Mouse (Mus musculus) left cerebral cortex, adult 2 months (tissue): ENCODE results near the gene Tmem186. TPM values are rescaled to one million over a fixed set of nuclear protein-coding genes. Genes with fewer than 3 reads are reported as not detected.

Experiments
- DNase-seq, 2 experiments: peaks; one replicate each; pipeline ENCODE4 v3.0.0; 2021 to 2022; ENCODE audit warnings: low spot score in 2 of 2, mixed read lengths in 1 of 2; ENCODE audit errors: extremely low spot score in 1 of 2
- H3K27ac ChIP-seq: fragments of 200-600 bp; 2 replicates; pipeline ENCODE4 v1.8.1; 2022
- H3K4me3 ChIP-seq: fragments of 200-600 bp; 2 replicates; pipeline ENCODE4 v1.8.1; 2022
- CTCF ChIP-seq: fragments of 200-600 bp; IDR thresholded peaks from 2 replicates; pipeline ENCODE4 v1.8.1; 2022; ENCODE audit warnings: antibody characterized with exemption, mild to moderate bottlenecking, moderate library complexity
- intact Hi-C: fragments of 180-260 bp; cut with DNase I; formaldehyde crosslinking; loops from one replicate; pipeline ENCODE4 v1.15.1; 2025
- total RNA-seq, 2 experiments: library from RNA; stranded (reverse); gene quantifications; 2 replicates each; pipeline ENCODE4 v1.2.3; 2021

The Tmem186 gene
- total RNA-seq, 2 experiments from 2014 or later, result 12.5 to 13.1 TPM

DNA sequence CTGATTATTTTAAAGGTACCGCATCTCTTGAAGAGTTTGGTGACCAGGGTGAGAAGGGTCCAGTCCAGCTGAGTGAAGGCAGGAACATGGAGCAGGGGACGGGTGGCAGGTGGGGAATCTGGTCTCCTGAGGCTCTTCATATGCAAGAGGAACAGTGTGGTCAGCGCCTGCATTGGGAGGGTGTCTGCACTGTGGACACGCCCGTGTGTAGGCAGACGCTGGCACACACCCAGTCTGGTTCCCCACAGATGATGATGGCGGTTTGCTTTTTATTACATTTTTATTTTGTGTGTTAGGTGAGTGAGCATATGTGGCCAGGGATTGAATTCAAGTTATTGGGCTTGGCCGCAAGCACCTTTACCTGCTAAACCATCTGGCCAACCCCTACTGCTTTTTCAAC lies 38.0 kb upstream of the Tmem186 start:
- intact Hi-C loops, result no loop called here
- H3K4me3 ChIP-seq, result no peak overlapping the region
- DNase-seq, result no peak
- TF ChIP-seq CTCF, result no peak
- H3K27ac ChIP-seq, result no peak overlapping the region

DNA sequence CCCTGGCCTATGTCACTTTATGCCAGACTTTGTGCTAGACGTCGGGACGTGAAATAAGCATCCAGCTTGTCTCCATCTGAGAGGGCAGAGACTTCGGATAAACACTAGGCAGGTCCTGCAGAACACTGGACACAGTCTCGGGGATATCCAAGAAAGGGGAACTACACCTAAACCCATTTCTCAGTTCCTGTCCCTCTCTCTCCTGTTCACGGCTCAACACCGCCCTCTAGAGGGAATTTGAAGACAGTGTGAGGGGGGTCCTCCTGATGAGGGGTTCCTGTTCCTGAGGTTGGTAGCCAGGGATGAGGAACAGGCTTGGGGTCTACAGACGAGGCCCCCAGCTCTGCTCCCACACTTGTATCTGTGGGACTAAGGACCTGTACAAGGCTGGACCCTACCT lies 36.7 kb upstream of the Tmem186 start:
- H3K4me3 ChIP-seq, result no peak overlapping the region
- H3K27ac ChIP-seq, result no peak overlapping the region
- TF ChIP-seq CTCF, result peak; percentile 72
- DNase-seq, result no peak
- intact Hi-C loops, result loop anchor here (1.0 kb wide), 1 partner anchor 180 kb away; no protein-coding TSS in a partner anchor

DNA sequence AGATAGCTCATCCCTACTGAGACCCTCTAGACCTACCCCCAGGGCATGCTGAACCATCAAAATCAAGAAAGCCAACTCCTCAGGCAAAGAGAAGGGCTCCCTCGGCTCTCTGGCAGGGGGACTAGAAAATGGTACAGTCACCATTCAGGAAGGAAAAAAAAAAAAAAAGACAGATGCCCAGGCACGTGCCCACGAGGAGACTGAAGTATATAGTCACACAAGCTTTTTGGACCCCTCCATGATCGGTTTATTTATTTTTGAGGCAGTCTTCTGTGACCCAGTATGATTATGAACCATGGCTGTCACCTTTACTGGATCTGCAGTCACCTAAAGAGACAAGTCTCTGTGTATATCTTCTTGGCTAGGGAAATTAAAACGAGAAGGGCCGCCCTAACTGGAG lies 35.8 kb upstream of the Tmem186 start:
- DNase-seq, result no peak
- Histone ChIP-seq H3K27ac (no peak overlapping the region), H3K4me3 (no peak overlapping the region)
- no peak for TF ChIP-seq CTCF
- intact Hi-C loops, result loop anchor here (2.0 kb wide), 1 partner anchor 29 kb away; no protein-coding TSS in a partner anchor

DNA sequence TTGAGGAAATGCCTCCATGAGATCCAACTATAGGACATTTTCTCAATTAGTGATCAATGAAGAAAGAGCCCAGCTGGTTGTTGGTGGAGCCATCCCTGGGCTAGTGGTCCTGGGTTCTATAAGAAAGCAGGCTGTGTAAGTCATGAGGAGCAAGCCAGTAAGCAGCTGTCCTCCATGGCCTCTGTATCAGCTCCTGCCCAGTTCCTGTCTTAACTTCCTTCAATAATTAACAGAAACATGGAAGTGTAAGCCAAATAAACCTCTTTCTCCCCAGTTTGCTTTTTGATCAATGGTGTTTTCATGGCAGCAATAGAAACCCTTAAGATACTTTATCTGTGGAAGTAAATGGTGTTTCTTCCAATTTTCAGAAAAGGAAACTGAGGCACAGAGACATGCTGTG lies 35.3 kb upstream of the Tmem186 start:
- DNase-seq, result no peak
- TF ChIP-seq CTCF, result no peak
- intact Hi-C loops, result loop anchor here (2.0 kb wide), 1 partner anchor 28 kb away; no protein-coding TSS in a partner anchor
- no peak overlapping the region for H3K4me3 ChIP-seq
- no peak overlapping the region for H3K27ac ChIP-seq

DNA sequence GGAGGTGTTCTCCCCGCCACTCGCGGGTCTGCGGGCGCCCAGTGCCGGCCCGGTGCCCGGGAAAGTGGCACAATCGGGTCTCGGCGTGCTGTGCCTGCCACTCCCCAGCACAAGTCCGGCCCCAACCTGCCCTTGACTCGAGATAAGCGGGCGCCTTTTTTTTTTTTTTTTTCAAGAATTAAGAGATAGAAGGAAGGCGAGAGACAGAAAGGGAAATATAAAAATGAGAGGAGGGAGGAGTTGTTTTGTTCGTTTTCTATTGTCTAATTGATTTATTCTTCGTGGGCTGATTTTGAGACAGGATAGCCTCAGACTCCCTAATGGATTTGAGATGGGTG lies 34.8 kb upstream of the Tmem186 start:
- no peak for DNase-seq
- TF ChIP-seq CTCF, result no peak
- intact Hi-C loops, result loop anchor here (2.0 kb wide), 1 partner anchor 28 kb away; no protein-coding TSS in a partner anchor
- Histone ChIP-seq H3K4me3 (peak overlapping the region; percentile 49), H3K27ac (no peak overlapping the region)

DNA sequence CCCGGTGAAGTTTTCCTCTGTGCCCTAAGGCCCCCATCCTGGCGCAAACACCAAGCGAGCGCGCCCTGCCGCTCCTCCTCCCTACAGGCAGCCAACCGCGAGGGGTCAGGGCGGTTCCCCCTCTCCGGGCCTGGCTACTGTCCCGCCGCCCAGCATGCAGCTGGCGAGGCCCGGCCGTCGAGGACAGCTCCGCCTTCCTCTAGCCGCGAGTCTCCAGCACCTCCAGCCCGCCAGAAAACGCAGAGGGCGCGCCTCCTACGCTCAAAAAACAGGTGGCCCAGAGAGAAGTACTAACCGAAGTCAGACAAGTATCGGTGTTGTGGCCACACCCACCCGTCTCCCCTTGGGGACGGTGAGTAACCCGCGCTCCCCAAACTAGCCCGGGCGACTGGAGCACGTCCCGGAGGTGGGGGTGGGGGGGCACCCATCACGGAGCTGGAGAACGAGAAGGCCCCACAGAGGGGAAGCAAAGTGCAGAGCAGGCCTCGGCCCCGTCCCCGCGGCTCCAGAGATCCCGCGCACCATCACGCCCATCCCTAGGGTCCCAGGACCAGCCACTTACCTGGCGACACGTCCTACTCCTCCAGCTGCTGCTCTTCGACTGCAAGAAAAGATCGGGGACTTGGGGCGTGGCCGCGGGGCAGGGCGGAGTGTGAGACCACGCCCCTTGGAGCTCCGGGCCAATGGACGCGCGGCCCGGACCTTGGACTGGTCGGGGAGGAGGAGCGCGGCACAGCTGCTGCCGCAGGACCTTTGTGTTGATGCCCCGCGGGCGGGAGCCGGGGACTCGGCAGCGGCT lies 34.2 kb upstream of the Tmem186 start, which contains the start of gene Carhsp1:
Gene Carhsp1 (minus strand): TSS at position 605 of the 799 bp plus-strand sequence.
- Histone ChIP-seq H3K27ac (peak within 1 kb of the TSS; percentile 47), H3K4me3 (peak within 1 kb of the TSS; percentile 49)
- intact Hi-C loops, result loop anchor here (2.0 kb wide), 1 partner anchor 27 kb away; no protein-coding TSS in a partner anchor
- peak; percentile 71 to 84 for DNase-seq
- peak; percentile 7 for TF ChIP-seq CTCF

DNA sequence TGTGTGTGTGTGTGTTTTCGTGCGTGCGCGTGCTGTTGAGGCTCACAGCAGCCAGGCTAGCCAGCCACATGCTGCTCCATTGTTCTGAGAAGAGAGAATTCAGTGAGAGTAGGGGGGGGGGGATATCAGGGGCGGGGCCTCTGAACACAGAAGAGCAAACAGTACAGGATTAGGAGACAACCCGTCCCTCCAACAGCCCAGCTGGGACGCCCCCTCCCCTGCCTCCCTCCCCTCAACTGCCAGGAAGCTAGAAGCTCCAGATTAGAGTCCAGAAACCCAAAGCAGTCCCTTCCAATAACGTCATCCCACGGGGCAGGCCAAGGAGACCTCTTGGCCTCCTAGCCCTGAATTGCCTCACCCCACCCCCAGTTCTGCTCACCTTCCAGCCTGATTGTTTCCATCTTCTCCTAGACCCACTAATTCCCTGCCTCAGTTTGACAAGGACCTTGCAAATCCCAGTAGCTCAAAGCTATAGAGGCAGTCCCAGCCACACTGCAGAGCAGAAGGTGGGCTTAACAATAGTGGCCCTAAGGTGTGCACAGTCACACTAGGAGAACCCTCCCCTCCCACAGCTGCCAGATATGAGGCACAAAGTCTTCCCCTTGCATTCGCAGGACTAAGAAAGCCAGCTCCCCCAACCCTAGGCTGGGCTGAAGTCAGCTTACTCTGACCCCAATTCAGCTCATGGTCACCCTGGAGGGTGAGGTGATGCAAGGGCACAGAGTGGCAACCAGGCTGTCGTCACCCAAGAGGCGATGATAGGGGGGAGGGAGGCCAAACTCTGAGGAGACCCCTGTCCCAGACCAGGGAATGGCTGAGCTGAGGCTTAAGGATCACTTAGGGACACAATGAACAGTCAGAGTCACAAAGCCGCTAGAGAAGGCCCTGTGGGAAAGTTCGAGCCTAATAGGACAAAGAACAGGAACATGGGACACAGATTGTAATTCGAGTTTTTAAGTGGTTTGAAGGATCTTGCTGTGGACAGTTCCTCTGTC lies 32.8 kb upstream of the Tmem186 start:
- Histone ChIP-seq H3K27ac (peak overlapping the region; percentile 40), H3K4me3 (peak overlapping the region; percentile 49; the same call in 1 of the 2 replicates)
- DNase-seq, result no peak
- intact Hi-C loops, result no loop called here
- TF ChIP-seq CTCF, result no peak

DNA sequence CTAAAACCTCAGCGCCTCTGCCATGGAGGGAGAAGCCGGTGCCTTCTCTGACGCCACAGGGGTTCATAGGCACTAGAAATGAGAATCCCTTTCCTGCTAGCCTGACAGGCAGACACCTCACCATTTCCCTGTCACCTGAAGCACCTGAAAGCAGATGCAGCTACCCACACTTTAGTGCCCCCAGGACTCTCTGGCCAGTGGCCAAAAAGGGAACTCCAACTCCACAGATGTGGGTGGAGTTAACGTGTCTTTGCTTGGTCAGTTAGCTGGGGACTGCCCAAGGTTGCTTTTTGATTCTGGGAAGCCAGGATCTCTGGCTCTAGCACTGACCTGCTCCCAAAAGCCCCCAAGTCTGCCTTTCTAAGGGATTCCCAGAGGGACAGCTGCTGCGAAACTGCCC lies 31.9 kb upstream of the Tmem186 start:
- intact Hi-C loops, result no loop called here
- no peak for DNase-seq
- no peak for TF ChIP-seq CTCF
- Histone ChIP-seq H3K27ac (no peak overlapping the region), H3K4me3 (no peak overlapping the region)

DNA sequence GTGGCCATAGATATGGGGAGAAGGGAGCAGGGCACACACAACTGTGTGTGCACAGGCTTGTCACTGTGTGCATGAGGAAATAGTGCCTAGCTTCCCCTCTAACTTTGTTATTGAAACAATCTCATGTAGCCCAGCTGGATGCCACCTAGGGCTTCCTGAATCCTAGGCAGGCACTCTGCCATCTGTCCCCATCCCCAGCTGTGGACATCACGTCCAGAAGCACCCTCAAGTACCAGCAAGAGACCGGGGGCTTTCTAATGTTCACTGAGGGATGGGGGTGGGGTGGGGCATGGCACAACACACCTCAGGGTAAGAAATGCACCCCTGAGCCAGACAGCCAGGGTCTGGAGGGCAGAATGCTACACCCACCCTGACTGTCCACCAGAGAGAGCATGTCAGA lies 30.9 kb upstream of the Tmem186 start:
- no peak for DNase-seq
- Histone ChIP-seq H3K27ac (no peak overlapping the region), H3K4me3 (no peak overlapping the region)
- intact Hi-C loops, result no loop called here
- TF ChIP-seq CTCF, result no peak

DNA sequence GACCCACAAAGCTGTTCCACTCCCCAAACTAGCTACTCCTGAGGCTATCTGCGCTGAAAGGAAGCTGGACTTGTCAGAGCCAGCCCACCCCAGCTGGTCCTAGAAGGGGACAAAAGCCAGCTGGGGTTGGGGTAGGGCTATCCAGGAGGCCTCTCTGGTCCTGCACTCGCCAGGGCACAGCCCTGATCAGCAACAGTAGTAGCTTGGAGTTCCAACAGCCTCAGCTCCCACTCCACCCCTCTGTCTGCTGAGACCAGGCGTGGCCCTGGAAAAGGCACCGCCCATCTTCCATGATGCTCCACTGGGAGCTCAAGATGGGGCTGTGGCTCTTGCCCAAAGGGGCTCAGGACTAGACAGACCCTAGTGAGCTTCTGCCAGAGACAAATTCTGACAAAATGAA lies 30.3 kb upstream of the Tmem186 start:
- intact Hi-C loops, result no loop called here
- TF ChIP-seq CTCF, result no peak
- H3K27ac ChIP-seq, result no peak overlapping the region
- no peak overlapping the region for H3K4me3 ChIP-seq
- DNase-seq, result no peak

DNA sequence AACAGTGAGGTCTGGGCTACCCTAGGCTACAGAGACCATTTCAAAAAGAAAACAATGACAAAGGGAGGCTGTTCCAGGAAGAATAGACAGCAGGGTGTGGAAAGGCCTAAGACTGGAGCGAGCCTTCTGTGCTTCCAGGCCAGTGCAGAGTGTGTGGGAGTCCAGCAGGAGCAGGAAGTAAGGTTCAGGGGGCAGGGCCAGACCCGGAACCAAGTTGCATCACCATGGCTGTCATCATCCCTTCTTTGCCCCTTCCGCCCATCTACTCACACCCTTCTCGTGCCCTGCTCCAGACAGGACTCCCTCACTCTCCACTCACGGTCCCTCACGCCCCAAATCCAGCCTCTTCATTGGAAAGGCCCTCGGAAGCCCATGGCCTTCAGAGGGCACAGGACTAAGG lies 29.7 kb upstream of the Tmem186 start:
- Histone ChIP-seq H3K27ac (no peak overlapping the region), H3K4me3 (no peak overlapping the region)
- TF ChIP-seq CTCF, result no peak
- DNase-seq, result no peak
- intact Hi-C loops, result no loop called here

DNA sequence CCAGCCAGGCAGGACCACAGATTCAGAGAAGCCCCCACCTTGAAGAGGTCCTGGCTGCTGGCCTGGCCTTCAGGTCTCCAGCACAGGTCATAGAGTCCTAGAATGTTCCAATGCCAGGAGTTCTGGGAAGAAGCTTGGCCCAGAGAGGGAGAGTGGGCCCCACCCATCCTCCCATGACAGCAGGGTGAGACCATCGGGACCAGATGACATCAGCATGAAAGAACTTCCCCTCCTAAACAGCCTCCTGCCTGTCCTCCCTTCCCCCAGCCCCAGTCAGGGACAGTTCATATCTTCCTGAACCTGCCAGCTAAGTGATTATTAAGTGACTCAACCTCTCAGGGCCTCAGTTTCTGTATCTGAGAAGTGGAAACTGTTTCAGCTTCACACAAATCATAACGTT lies 28.9 kb upstream of the Tmem186 start:
- Histone ChIP-seq H3K4me3 (no peak overlapping the region), H3K27ac (no peak overlapping the region)
- intact Hi-C loops, result no loop called here
- no peak for TF ChIP-seq CTCF
- DNase-seq, result no peak
